Mouse (Mus musculus) brain, embryonic 18.5 days (tissue): ENCODE measurements at regions not wholly inside any gene's neighbourhood (a gene's known extent, or its start where the extent isn't known, plus 50 kb on each side); places are given as distances from the start of the nearest gene placed in this dataset.

Experiments used
- DNase-seq: peaks from one replicate; pipeline ENCODE4 v3.0.0-alpha.2; 2012; ENCODE audit warnings: low read depth, low spot score

GRCm38 (mm10) chr15:60762071-60762470 is 91.5 kb downstream of the Fam84b start:
- no peak for DNase-seq

GRCm38 (mm10) chr15:60760015-60760437 is 93.6 kb downstream of the Fam84b start:
- DNase-seq: no peak

- DNase-seq: no peak
Measured at GRCm38 (mm10) chr15:60754246-60754645, 99.3 kb downstream of the Fam84b start.

GRCm38 (mm10) chr15:60739598-60739997 is 114.0 kb downstream of the Fam84b start:
- no peak for DNase-seq

GRCm38 (mm10) chr15:60738258-60738657 is 115.3 kb downstream of the Fam84b start:
- DNase-seq: no peak

GRCm38 (mm10) chr15:60732416-60732815 is 121.2 kb downstream of the Fam84b start:
- no peak for DNase-seq

GRCm38 (mm10) chr15:60728754-60729153 is 124.8 kb downstream of the Fam84b start:
- no peak for DNase-seq

GRCm38 (mm10) chr15:60728337-60728736 is 125.2 kb downstream of the Fam84b start:
- no peak for DNase-seq

GRCm38 (mm10) chr15:60719332-60719731 is 134.2 kb downstream of the Fam84b start:
- DNase-seq: no peak

GRCm38 (mm10) chr15:60708678-60709077 is 144.9 kb downstream of the Fam84b start:
- DNase-seq: no peak

- DNase-seq: no peak
Measured at GRCm38 (mm10) chr15:60706009-60706408, 147.6 kb downstream of the Fam84b start.

- no peak for DNase-seq
Measured at GRCm38 (mm10) chr15:60701273-60701672, 152.3 kb downstream of the Fam84b start.

GRCm38 (mm10) chr15:60694746-60695145 is 158.8 kb downstream of the Fam84b start:
- DNase-seq: no peak

- DNase-seq: no peak
Measured at GRCm38 (mm10) chr15:60693751-60694500, 159.7 kb downstream of the Fam84b start.

- DNase-seq: no peak
Measured at GRCm38 (mm10) chr15:60692718-60693597, 160.6 kb downstream of the Fam84b start.

- DNase-seq: no peak
Measured at GRCm38 (mm10) chr15:60692149-60692548, 161.4 kb downstream of the Fam84b start.

GRCm38 (mm10) chr15:60677397-60677796 is 176.2 kb downstream of the Fam84b start:
- DNase-seq: no peak

- peak; percentile 74 for DNase-seq
Measured at GRCm38 (mm10) chr15:60657572-60657971, 196.0 kb downstream of the Fam84b start.

- DNase-seq: no peak
Measured at GRCm38 (mm10) chr15:60655113-60655512, 198.5 kb downstream of the Fam84b start.

- DNase-seq: no peak
Measured at GRCm38 (mm10) chr15:60649252-60649651, 204.3 kb downstream of the Fam84b start.

- no peak for DNase-seq
Measured at GRCm38 (mm10) chr15:60641770-60642169, 211.8 kb downstream of the Fam84b start.

GRCm38 (mm10) chr15:60633457-60633850 is 220.1 kb downstream of the Fam84b start:
- DNase-seq: no peak
